Mouse (Mus musculus): ENCODE data around the gene Nmur1.

The Nmur1 gene

DNA sequence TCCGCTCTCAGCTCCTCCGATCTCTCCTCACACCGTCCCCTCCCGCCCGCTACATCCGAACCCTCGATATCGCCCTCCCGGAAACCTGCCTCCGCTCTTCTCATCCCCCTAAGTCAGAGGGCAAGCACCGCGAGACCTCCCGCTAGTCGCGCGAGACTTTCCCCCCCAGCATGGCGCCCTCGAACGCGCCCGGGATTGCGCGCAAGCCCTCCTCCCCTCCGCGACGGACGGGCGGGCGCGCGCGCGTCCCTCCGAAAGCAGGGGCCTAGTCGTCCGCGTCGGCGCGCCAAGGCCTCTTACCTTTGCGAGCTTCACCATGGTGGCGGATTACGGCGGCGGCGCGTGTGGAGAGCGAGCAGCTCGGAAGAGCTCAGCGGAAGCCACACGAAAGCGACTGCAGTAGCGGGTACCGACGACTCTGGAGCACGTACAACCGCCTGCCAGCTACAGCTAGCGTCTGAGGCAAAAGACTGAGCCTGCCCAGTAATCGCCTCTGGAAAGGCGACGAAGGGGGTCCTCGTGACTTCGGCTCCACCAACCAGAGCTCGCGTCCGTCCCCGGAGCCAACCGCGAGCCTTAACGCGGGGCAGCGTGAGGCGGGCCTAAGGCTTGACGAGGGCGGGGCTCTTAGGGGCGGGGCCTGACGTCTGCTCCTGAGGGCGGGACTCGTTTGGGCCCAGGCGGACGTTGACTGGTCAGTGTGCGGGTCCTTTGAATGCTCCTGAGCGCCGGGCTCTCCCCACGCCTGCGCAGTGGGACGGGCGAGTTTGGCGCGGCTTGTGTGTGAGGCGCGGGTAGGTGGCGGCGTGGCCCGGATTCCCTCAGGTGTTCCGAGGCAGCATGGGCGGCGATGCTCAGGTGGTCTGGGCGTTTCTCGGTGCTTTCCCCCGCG, 66.9 kb downstream of the Nmur1 start, which contains the start of gene Ncl:
Ncl (minus strand) TSS at position 495 of the 892 bp plus-strand sequence.
- peak; percentile 100 for DNase-seq (ENCODE audit: low read depth, low spot score)

DNA sequence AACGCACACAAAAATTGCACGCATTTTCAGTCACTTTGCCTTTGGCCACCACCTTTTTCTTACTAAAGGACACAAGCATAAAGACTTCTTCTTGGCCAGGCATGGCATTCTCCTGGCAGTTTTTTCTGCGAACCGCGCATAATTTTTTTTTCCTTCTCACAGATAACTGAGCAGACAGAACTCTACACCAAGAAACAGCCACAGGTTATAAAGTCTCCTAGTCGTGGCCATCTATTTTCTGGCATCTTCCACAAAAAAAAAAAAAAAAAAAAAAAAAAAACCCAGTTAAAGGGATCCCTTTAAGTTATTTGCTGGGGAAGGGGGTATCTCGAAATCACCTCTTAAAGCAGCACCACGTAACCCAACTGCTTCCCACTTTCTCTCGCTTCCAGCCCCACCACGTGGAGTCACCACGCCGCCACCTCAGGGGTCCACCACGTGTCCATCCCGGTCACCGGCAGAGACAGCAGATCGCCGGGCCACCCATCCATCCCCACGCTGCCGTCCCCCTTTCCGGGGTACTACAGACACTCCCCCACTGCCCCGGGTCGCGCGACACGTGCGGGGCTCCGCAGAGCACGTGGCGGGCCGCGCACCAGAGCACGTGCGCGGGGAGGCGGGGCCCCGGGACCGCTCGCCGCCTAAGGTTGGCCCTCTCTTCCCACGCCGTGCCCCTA, 67.7 kb downstream of the Nmur1 start:
- DNase-seq (ENCODE audit: low read depth, low spot score) = no peak

DNA sequence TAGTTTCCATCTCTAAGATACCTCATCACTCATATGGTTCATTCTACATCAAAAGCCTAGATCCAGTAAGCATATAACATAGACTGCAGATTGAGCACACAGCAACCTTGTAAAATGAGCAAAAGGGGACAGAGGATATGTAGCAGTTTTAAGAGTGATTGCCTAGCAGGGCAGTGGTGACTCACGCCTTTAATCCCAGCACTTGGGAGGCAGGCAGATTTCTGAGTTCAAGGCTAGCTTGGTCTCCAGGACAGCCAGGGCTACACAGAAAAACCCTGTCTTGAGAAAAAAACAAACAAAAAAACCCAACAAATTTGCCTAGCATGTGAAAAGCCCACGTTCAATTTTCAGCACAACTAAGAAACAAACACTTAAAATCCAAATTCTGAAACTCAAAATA, 71.8 kb downstream of the Nmur1 start:
- DNase-seq (ENCODE audit: low read depth, low spot score) = no peak

DNA sequence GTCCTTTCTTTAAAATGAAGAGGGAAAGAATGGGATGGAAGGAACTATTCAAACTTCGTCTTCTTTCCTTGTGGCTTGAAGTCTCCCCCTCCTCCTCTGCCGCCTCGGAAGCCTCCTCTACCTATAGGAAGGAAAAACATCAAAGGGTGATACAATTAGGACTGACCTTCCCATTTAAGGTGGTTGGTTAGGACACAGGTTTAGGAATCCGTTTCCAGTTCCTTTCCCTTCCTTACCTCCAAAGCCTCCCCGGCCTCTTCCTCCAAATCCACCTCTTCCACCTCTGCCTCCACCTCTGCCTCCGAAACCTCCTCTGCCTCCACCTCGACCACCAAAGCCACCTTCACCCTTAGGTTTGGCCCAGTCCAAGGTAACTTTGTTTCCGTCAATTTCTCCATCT, 75.5 kb downstream of the Nmur1 start:
- DNase-seq (ENCODE audit: low read depth, low spot score) = peak; percentile 19

DNA sequence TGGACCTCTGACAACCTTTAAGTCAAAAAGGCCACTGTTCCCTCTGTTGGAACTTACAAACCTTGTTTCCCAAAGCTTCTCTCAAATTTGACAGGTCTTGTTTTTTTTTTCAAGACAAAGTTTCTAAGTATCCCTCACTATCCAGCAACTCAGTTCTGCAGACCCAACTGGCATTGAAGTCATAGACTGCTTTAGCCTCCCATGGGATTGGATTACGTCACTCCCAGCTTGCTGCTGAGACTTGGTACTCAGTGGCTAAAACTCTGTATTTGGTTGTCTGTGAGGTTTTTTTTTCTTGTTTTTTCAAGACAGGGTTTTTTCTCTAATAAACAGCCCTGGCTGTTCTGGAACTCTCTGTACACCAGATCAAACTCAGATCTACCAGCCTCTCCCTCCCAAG, 76.3 kb downstream of the Nmur1 start:
- DNase-seq (ENCODE audit: low read depth, low spot score) = peak; percentile 47

DNA sequence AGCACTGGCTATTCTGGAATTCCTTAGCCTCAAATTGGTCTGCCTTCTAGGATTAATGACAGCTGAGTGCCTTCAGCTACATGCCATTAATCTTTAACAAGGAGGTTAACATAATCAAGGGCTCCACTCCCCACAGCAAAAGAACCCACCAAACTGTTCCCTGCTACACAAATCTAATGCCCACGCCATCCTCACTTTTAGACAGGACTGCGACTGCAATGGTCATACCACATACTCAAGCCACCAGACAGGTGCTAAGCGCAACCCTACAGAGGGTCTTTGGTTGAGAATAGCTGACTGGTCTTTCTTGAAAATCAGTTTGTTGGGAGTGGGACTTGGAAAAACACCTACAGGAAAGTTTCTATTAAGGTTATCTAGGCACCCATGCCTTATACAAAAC, 76.8 kb downstream of the Nmur1 start:
- DNase-seq (ENCODE audit: low read depth, low spot score) = no peak

DNA sequence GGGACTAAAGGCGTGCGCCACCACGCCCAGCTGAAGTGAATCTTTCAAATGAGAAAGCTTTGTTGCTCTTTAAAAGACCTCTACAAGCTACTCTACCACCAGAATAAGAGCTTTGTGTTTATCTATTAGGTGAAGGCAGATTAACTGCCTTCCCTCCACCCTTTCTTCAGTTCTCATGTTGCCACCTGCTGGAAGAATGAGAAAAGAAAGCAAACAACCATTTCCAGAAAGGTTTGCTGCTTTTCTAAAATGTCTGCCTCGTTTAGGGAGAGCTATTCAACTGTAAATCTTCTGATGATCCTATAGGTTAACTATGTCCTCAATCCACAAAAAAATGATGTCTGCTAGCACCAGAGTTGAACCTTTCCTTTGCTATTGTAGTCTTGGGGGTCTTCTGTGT, 77.2 kb downstream of the Nmur1 start:
- DNase-seq (ENCODE audit: low read depth, low spot score) = peak; percentile 92

DNA sequence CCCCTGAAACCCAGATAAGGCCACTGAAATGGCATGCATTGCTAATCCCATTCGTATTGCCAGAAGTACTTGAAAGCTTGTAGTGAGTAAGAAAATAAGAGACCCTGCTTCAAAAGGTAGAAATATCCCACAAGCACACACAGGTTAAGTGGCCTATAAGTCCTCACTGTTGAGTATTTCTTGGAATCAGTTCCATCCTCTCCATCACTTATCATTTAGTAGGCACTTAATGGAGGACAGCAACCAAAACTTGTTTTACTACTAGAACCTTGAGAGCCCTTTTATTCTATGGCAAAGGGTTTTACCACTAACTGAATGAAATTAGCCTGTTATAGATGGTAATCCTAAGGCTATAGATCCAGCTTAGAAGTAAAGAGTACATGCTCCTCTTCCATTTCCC, 77.9 kb downstream of the Nmur1 start:
- peak; percentile 36 for DNase-seq (ENCODE audit: low read depth, low spot score)

DNA sequence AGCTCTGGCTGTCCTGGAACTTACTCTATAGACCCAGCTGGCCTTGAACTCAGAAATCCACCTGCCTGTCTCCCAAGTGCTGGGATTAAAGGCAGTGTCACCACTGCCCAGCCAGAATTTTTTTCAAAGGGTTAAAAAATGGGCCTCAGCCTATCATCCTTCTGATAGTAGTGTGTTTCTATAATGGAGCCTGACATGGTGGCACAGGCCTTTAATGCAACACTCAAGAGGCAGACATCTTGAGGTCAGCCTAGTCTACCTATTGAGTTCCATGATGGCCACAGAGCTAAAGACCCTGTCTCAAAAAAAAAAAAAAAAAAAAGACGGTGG, 78.3 kb downstream of the Nmur1 start:
- DNase-seq (ENCODE audit: low read depth, low spot score) = peak; percentile 13

DNA sequence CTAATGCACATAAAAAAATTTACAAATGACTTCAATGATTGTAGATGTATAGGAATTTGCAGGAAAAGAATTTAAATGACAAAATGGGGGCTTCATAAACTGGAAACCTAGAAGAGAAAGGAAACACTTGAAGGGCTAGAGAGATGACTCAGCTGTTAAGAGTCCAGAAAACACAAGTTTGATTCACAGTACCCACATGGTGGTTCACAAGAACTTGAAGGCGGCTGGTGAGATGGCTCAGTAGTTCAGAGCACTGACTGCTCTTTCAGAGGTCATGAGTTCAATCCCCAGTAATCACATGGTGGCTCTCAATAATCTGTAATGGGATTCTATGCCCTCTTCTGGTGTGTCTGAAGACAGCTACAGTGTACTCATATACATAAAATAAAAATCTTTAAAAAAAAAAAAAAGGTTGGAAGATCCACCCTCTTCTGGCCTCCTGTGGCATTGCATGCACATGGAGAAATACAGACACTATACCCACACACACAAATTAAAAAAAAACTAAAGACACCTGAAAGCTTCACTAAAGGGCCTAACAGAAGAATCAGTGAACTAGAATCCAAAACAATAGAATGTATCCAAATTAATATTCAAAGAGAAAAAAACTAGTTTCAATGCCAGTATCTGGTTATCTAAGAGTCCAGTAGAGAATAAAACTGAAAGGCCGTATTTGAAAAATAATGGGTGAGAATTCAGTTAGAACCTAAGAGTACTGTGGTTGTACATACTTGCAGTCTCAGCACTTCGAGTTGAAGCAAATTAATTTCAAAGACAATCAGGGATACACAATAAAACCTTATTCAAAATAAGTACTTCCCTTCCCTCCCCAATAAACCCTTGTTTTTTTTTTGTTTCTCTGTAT, 78.9 kb downstream of the Nmur1 start:
- DNase-seq (ENCODE audit: low read depth, low spot score) = peak; percentile 32

DNA sequence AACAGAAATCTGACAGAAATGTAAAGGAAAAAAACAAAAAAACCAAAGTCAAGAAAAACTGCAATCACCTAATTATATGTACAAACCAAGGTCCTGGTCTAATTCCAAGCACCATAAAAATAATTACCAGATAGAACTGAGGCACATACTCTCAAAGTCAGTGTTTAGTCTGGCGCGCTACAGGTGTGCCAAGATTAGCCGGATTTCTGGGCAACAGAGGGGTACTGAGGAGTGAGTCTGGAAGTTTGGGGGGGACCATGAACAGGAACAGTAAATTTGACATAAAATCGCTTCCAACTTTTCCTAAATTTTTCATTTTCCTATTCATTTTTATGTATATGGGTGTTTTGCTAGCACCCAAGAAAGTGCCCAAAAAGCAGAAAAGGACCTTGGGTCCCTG, 80.1 kb downstream of the Nmur1 start:
- DNase-seq (ENCODE audit: low read depth, low spot score) = no peak

DNA sequence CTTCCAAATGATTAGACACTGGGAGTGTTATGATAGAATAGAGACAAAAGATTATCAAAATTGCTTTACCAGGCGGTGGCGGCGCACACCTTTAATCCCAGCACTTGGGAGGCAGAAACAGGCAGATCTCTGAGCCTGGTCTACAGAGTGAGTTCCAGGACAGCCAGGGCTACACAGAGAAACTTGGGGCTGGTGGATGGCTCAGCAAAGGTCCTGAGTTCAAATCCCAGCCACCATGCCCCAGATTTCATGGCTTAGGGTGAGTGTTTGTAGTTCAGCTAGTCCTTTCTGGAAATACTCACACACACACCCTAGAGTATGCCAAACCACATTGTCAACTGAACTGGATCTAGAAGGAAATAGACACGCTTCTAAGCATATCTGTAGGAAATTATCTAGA, 81.0 kb downstream of the Nmur1 start:
- peak; percentile 13 for DNase-seq (ENCODE audit: low read depth, low spot score)

DNA sequence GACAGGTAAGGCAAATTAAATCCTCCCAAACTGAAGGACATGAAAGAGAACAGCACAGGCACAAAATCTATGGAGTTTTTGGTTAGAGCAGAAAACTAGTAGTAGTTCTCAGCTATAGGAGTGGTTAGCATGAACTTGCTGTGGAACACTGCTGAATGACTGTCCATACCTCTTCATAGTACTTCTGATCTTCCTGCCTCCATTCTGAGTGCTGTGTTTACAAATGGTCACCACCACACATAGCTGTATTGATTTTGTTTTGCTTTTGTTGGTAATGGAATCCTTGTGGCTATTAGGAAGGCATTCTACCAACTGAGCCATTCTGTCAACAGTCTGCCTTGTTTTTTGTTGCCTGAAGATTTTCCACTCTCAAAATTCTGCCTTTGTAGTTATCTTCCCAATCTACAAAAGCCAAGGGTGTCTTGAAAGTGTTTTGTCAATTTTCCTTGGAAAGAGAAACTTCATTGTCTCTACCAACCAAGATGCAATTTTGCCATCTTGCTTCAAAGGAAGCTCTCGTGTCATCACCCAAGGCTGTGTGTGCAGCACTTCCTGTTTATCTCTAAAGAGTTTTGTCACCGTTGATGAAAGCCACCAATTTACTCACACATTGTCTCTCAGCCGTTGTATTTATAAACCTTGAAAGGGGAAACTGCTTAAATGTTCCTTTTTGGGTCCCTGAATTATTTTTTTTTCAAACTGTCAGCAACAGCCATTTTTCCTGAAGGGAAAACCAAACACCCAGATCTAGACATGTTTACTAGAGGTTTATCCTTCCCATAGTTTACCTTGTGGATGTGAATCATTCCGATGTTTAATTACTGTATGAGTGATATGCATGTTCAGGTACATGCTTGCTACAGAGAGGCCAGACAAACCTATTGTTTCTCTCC, 81.8 kb downstream of the Nmur1 start:
- peak; percentile 22 for DNase-seq (ENCODE audit: low read depth, low spot score)

DNA sequence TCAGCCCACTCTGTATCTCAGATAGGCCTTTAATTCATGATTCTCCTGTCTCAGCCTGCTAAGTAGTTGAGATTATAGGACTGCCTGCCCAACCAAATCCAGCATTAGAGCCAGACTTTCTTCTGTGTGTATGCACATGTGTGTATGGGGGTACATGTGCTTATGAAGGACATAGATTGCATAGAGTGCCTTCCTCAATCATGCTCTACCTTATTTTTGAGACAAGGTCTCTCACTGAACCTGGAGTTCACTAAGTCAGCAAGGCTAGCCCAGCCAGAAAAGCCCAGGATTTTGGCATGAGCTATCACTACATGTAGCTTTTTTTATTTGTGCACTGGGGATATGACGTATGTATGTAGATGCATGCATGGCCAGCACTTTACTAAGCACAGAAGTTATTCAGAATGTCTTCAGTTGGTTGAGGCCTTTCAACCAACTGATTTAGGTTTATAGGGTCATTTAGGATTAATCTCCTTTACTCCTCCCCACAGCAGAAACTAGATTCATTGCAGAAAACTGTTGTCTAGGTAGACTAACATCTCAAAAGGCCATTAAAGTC, 82.9 kb downstream of the Nmur1 start:
- DNase-seq (ENCODE audit: low read depth, low spot score) = peak; percentile 40

DNA sequence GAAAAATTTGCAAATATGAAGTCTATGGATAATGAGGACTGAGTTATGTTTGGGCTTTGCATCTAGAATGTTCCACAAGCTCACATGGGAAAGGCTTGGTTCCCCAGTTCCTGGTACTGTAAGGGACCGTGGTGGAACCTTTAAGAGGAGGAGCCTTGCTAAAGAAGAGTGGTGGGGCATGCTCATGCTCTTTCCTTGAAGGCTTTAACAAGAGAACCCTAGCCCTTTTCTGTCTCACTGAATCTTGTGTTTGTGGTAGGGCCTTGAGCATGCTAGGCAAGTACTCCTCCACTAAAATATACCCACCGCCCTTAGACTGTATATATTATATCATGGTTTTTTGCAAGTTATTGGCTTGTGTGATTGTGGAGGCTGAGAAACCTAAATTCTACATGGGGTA, 83.7 kb downstream of the Nmur1 start:
- peak; percentile 62 for DNase-seq (ENCODE audit: low read depth, low spot score)

DNA sequence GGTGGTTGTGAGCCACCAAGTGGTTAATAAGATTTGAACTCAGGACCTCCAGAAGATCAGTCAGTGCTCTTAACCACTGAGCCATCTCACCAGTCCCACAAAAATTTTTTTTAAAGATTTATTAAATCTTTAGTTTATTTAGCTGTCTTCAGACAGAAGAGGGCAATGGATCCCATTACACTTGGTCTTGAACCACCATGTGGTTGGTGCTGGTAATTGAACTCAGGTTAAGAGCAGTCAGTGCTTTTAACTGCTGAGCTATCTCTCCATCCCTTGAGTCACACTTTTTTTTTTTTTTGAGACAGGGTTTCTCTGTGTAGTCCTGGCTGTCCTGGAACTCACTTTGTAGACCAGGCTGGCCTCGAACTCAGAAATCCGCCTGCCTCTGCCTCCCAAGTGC, 84.9 kb downstream of the Nmur1 start:
- peak; percentile 75 for DNase-seq (ENCODE audit: low read depth, low spot score)

DNA sequence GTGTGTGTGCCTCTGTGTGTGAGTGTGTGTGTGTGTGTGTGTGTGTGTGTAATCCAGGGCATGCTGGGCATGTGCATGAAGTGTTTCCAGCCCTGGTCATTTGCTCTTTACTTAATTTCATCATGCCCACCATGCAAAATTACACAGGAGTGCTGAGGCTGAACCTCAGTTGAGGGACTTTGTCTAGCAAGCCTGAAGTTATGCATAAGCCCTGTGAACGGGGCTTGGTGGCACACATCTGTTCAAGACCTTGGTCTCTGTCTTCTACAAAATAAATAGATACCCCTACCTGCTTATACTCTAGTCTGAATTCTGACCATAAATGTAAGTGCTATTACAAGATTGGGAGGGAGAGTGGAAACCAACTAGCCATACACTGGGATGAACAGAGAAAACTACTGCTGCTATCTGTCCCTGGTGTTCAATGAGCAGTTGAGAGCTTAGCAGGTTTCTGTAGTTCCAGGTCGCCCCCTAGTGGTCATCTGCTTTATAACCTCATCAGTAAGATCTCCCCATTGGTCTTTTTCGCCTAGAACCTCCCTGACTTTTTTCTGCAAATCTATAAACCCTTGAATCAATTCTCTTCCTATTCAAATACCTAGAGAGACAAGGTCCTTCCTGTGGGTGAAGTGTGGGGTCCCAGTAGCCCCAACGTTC, 86.7 kb downstream of the Nmur1 start:
- peak; percentile 89 for DNase-seq (ENCODE audit: low read depth, low spot score)

DNA sequence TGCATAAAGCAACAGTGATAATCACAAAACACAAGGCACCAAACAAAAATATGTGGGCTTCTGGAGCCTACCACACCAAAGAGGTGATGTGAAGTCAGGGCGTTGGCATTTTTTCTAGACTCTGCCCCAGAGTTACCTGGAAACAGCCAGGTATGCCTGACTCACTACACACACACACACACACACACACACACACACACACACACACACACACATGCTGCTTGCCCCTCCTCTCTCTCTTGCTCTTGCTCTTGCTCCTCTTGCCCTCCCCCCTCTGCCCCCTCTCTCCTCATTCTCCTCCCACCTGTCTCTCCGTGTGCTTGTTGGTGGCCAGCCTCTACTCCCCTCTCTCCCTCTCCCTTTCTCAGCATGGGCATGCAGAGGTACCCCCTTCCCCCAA, 89.7 kb downstream of the Nmur1 start:
- DNase-seq (ENCODE audit: low read depth, low spot score) = peak; percentile 17
